Comparison of ENCODE assay signal across 9 mouse cellular contexts in the genomic region with DNA sequence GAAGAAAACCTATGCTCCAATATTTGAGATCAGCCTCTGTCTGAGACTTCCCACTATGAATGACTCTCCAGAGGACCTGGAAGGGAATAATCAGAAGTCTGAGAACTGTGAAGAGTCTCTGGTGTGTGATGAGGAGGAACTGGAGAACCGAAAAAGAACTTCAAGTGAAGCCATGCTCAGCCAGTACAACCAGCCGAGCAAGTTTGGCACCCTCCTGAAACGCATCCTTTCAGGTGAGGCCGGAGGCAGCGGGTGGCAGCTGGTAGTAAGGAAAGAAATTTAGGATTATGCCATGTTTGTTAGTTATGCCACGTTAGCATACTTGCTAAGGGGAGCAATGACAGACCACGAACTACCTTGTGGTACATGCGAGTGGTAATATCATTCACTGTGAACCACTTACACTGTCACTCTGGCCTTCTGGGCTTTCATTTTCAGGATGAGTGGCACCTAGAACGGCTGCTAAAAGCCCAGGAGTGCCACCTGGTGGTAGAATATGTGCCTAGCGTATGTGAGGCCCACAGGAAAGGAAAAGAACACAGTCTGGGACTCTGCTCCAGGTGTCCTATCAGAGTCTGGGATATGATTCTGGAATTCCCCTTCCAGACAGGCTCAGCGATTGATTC. TPM values are rescaled to one million over a fixed set of nuclear protein-coding genes. Genes with fewer than 3 reads are reported as not detected.
DNase-seq lines count a peak whose midpoint lies in the region; ATAC-seq and TF ChIP-seq lines count a peak whose summit lies in the region.
"Had no signal": no experiment of that assay in that cellular context is flagged by ENCODE, and none has a peak within 500 bp of the region (broad histone marks: within the 10 kb centered on the region; RNA-seq: fewer than 3 reads in every experiment).

No protein-coding gene starts in this region.

- no peak for ATAC-seq in heart, embryonic 12.5 days (ENCODE audit: insufficient number of reproducible peaks, low FRiP score)

- no peaks in the 10 kb centered on the region for H3K27me3 ChIP-seq in heart, embryonic 12.5 days (replicated peaks)

- H3K36me3 ChIP-seq in heart, embryonic 12.5 days = no peaks in the 10 kb centered on the region

- no peak overlapping the region for H3K9ac ChIP-seq in heart, embryonic 12.5 days

- intact Hi-C loops in heart, postnatal 14 days (cut with DNase I) = loop anchor here (5.0 kb wide), 1 partner anchor 344 kb away; no protein-coding TSS in a partner anchor

- WGBS in heart, embryonic 12.5 days = 41% methylated on average over 11 of the region's 11 CpGs

- H3K27ac ChIP-seq in heart, embryonic 12.5 days (ENCODE audit: poor library complexity, severe bottlenecking) = no peak overlapping the region
- H3K27ac ChIP-seq in bone marrow macrophage, adult 2 months (ENCODE audit: insufficient read depth, low read depth, low read length) = no peak overlapping the region
- H3K27ac ChIP-seq in embryonic fibroblast, embryonic 13.5 days (ENCODE audit: insufficient read depth, low read length) = no peak overlapping the region

- peak; percentile 89 for DNase-seq in heart, adult 11 months
- DNase-seq in heart, postnatal 14 days = peak; percentile 58 to 81
- peak; percentile 41 to 83 for DNase-seq in layer of hippocampus, adult 8-10 months (ENCODE audit: low spot score in 2 of 2)
- peak; percentile 82 for DNase-seq in lung, postnatal 14 days
- DNase-seq in right cerebral cortex, postnatal 25 days = peak; percentile 63

- TF ChIP-seq CTCF in bone marrow macrophage, adult 2 months (IDR thresholded peaks at IDR 0.05; ENCODE audit: low read depth, low read length) = peak; percentile 75
- TF ChIP-seq CTCF in embryonic fibroblast, embryonic 13.5 days (IDR thresholded peaks at IDR 0.05; ENCODE audit: borderline replicate concordance, insufficient read depth, low read length) = peak; percentile 51; the same call in 1 of the 2 replicates

- H3K9me3 ChIP-seq in heart, embryonic 12.5 days (replicated peaks) = no peaks in the 10 kb centered on the region

- H3K4me2 ChIP-seq in heart, embryonic 12.5 days = no peak overlapping the region

- H3K4me1 ChIP-seq in heart, embryonic 12.5 days (replicated peaks) = no peaks in the 10 kb centered on the region
- no peaks in the 10 kb centered on the region for H3K4me1 ChIP-seq in bone marrow macrophage, adult 2 months (ENCODE audit: control insufficient read depth, insufficient read depth, low read length)
- peaks cover 3% of the 10 kb centered on the region; the same call in 1 of the 2 replicates for H3K4me1 ChIP-seq in embryonic fibroblast, embryonic 13.5 days (ENCODE audit: control insufficient read depth, insufficient read depth, low read length)

- no peak for TF ChIP-seq POLR2A in bone marrow macrophage, adult 2 months (IDR thresholded peaks at IDR 0.05; ENCODE audit: borderline replicate concordance, low read depth, low read length)
- no peak for TF ChIP-seq POLR2A in embryonic fibroblast, embryonic 13.5 days (IDR thresholded peaks at IDR 0.05; ENCODE audit: low read depth, low read length)

- H3K4me3 ChIP-seq in heart, embryonic 12.5 days = no peak overlapping the region
- H3K4me3 ChIP-seq in bone marrow macrophage, adult 2 months (ENCODE audit: insufficient read depth, low read length) = no peak overlapping the region
- no peak overlapping the region for H3K4me3 ChIP-seq in embryonic fibroblast, embryonic 13.5 days (ENCODE audit: insufficient read depth, low read length)
- H3K4me3 ChIP-seq: myocyte had no signal

RNA-seq across cellular contexts. Expression of a gene that starts 39.6 kb away (rescaled TPM):
- polyA plus RNA-seq in heart, embryonic 12.5 days (2016; fragmentation: Nextera tagmentation; extraction: Ambion mirVana) = 1.4 and 1.8 TPM in 2 replicates
- not detected in 2 replicates for polyA plus RNA-seq in bone marrow macrophage, adult 2 months (2012; ENCODE audit: insufficient read depth, insufficient read length, missing spikeins)
- not detected in 2 replicates for polyA plus RNA-seq in embryonic fibroblast, embryonic 13.5 days (2011; ENCODE audit: insufficient read length, low read depth, missing spikeins)
- under 1 TPM in 1 of 2 experiments, not detected in 1; 0.05 TPM for total RNA-seq in heart, postnatal 14 days (2021)
- 1 to 10 TPM in 2 of 4 experiments, under 1 TPM in 2; 0.25 to 1.8 (median 1.0) TPM for total RNA-seq in layer of hippocampus, adult 8-10 months (2022)
